In genomic region chr4:149576993-149577548, GRCm38 (mm10) we compare ENCODE assay signal across 17 mouse cellular contexts. TPM values are rescaled to one million over a fixed set of nuclear protein-coding genes. Genes with fewer than 3 reads are reported as not detected.
A peak's percentile ranks its signal among the peaks of the same experiment; 100 is the strongest.
DNase-seq lines count a peak whose midpoint lies in the region; ATAC-seq and TF ChIP-seq lines count a peak whose summit lies in the region.
"Had no signal": no experiment of that assay in that cellular context is flagged by ENCODE, and none has a peak within 500 bp of the region (broad histone marks: within the 10 kb centered on the region; RNA-seq: fewer than 3 reads in every experiment).

No protein-coding gene starts in this region.

- no peak for TF ChIP-seq CTCF in kidney, adult 2 months (conservative IDR thresholded peaks at IDR 0.05; ENCODE audit: insufficient read depth, insufficient read length, low read depth, low read length)

- no peak overlapping the region for H3K4me3 ChIP-seq in midbrain, embryonic 10.5 days
- H3K4me3 ChIP-seq in midbrain, embryonic 11.5 days (ENCODE audit: low read depth, low read length) = no peak overlapping the region
- no peak overlapping the region for H3K4me3 ChIP-seq in hindbrain, embryonic 13.5 days
- H3K4me3 ChIP-seq in limb, embryonic 13.5 days = no peak overlapping the region
- H3K4me3 ChIP-seq in neural tube, embryonic 13.5 days = no peak overlapping the region
- H3K4me3 ChIP-seq in kidney, adult 2 months (ENCODE audit: insufficient read depth, low read depth, low read length) = no peak overlapping the region
- H3K4me3 ChIP-seq: erythroblast, embryonic 14.5 days; kidney, embryonic 15.5 days; limb, embryonic 15.5 days had no signal

- H3K27ac ChIP-seq in midbrain, embryonic 10.5 days (replicated peaks) = peak overlapping the region; percentile 66
- H3K27ac ChIP-seq in midbrain, embryonic 11.5 days (ENCODE audit: low read depth, low read length) = no peak overlapping the region
- peak overlapping the region; percentile 87 for H3K27ac ChIP-seq in hindbrain, embryonic 13.5 days
- H3K27ac ChIP-seq in limb, embryonic 13.5 days = no peak overlapping the region
- H3K27ac ChIP-seq in neural tube, embryonic 13.5 days (replicated peaks) = peak overlapping the region; percentile 81
- no peak overlapping the region for H3K27ac ChIP-seq in kidney, adult 2 months (ENCODE audit: insufficient read depth, low read depth, low read length)
- H3K27ac ChIP-seq: kidney, embryonic 15.5 days; limb, embryonic 15.5 days; stomach, postnatal 0 days had no signal

- H3K9ac ChIP-seq in midbrain, embryonic 11.5 days (ENCODE audit: low read length) = no peak overlapping the region
- H3K9ac ChIP-seq in hindbrain, embryonic 13.5 days = peak overlapping the region; percentile 56
- H3K9ac ChIP-seq in limb, embryonic 13.5 days = peak overlapping the region; percentile 15
- H3K9ac ChIP-seq in neural tube, embryonic 13.5 days = peak overlapping the region; percentile 50
- H3K9ac ChIP-seq: kidney, embryonic 15.5 days; limb, embryonic 15.5 days had no signal

- TF ChIP-seq POLR2A in kidney, adult 2 months (IDR thresholded peaks at IDR 0.05; ENCODE audit: low read depth, low read length) = no peak

- no peaks in the 10 kb centered on the region for H3K9me3 ChIP-seq in midbrain, embryonic 10.5 days (replicated peaks)
- H3K9me3 ChIP-seq in midbrain, embryonic 11.5 days (ENCODE audit: control insufficient read depth, low read length) = no peaks in the 10 kb centered on the region
- H3K9me3 ChIP-seq in hindbrain, embryonic 13.5 days = no peaks in the 10 kb centered on the region
- H3K9me3 ChIP-seq in limb, embryonic 13.5 days = no peaks in the 10 kb centered on the region
- H3K9me3 ChIP-seq in neural tube, embryonic 13.5 days = no peaks in the 10 kb centered on the region
- H3K9me3 ChIP-seq: kidney, embryonic 15.5 days; limb, embryonic 15.5 days had no signal

- ATAC-seq in midbrain, embryonic 11.5 days (ENCODE audit: low FRiP score) = no peak
- peak; percentile 44; the same call in 1 of the 2 replicates for ATAC-seq in hindbrain, embryonic 13.5 days (ENCODE audit: low FRiP score)
- ATAC-seq in limb, embryonic 13.5 days (ENCODE audit: low FRiP score, low read depth) = 0 out of 2 replicates have a peak, but pooled peaks have one; percentile 17
- ATAC-seq in neural tube, embryonic 13.5 days (ENCODE audit: low read depth) = peak; percentile 58
- ATAC-seq: CD4-positive, CD25-positive, alpha-beta regulatory T cell, adult 4 months had no signal

- peaks cover 17% of the 10 kb centered on the region; the same call in 1 of the 2 replicates for H3K27me3 ChIP-seq in midbrain, embryonic 10.5 days (ENCODE audit: low read depth, poor library complexity, severe bottlenecking)
- H3K27me3 ChIP-seq in midbrain, embryonic 11.5 days (ENCODE audit: control insufficient read depth, insufficient read depth, low read length) = no peaks in the 10 kb centered on the region
- H3K27me3 ChIP-seq in hindbrain, embryonic 13.5 days = 0 out of 2 replicates have a peak, but pooled peaks cover 3% of the 10 kb centered on the region
- H3K27me3 ChIP-seq in limb, embryonic 13.5 days = peaks cover 25% of the 10 kb centered on the region
- H3K27me3 ChIP-seq in neural tube, embryonic 13.5 days = no peaks in the 10 kb centered on the region
- no peaks in the 10 kb centered on the region for H3K27me3 ChIP-seq in kidney, adult 2 months (replicated peaks; ENCODE audit: control insufficient read depth, insufficient read depth, low read length)

- WGBS in midbrain, embryonic 10.5 days = 29% methylated on average over 4 of the region's 4 CpGs
- 17% methylated on average over 4 of the region's 4 CpGs for WGBS in midbrain, embryonic 11.5 days
- 9% methylated on average over 4 of the region's 4 CpGs for WGBS in hindbrain, embryonic 13.5 days
- WGBS in limb, embryonic 13.5 days = 7% methylated on average over 4 of the region's 4 CpGs
- 3% methylated on average over 4 of the region's 4 CpGs for WGBS in neural tube, embryonic 13.5 days
- WGBS in kidney, adult 2 months = 51% methylated on average over 4 of the region's 4 CpGs

- H3K36me3 ChIP-seq in midbrain, embryonic 10.5 days = no peaks in the 10 kb centered on the region
- no peaks in the 10 kb centered on the region for H3K36me3 ChIP-seq in midbrain, embryonic 11.5 days (ENCODE audit: control insufficient read depth, insufficient read depth, low read length)
- no peaks in the 10 kb centered on the region for H3K36me3 ChIP-seq in hindbrain, embryonic 13.5 days
- no peaks in the 10 kb centered on the region for H3K36me3 ChIP-seq in limb, embryonic 13.5 days
- no peaks in the 10 kb centered on the region for H3K36me3 ChIP-seq in neural tube, embryonic 13.5 days
- H3K36me3 ChIP-seq in kidney, adult 2 months (ENCODE audit: control insufficient read depth, insufficient read depth, low read length) = no peaks in the 10 kb centered on the region
- H3K36me3 ChIP-seq: kidney, embryonic 15.5 days; limb, embryonic 15.5 days had no signal

- H3K4me1 ChIP-seq in midbrain, embryonic 10.5 days = peaks cover 36% of the 10 kb centered on the region
- H3K4me1 ChIP-seq in midbrain, embryonic 11.5 days (ENCODE audit: control insufficient read depth, insufficient read depth, low read length) = no peaks in the 10 kb centered on the region; the same call in 1 of the 2 replicates
- peaks cover 49% of the 10 kb centered on the region for H3K4me1 ChIP-seq in hindbrain, embryonic 13.5 days (replicated peaks)
- peaks cover 29% of the 10 kb centered on the region for H3K4me1 ChIP-seq in limb, embryonic 13.5 days
- H3K4me1 ChIP-seq in neural tube, embryonic 13.5 days (replicated peaks) = peaks cover 48% of the 10 kb centered on the region
- 0 out of 2 replicates have a peak, but pooled peaks cover 6% of the 10 kb centered on the region for H3K4me1 ChIP-seq in kidney, adult 2 months (ENCODE audit: control insufficient read depth, insufficient read depth, low read length)

- no peak for DNase-seq in midbrain, embryonic 10.5 days (ENCODE audit: low spot score)
- no peak for DNase-seq in midbrain, embryonic 11.5 days (ENCODE audit: low spot score, missing footprints)
- no peak for DNase-seq in thymus, postnatal 4 days
- DNase-seq in spleen, adult 12 weeks (ENCODE audit: low spot score) = no peak
- DNase-seq in kidney, adult 2 months = no peak
- DNase-seq: adrenal gland, postnatal 25 days; cerebellum, postnatal 10 days; lung, adult 2 months; thymus, postnatal 14 days had no signal

- H3K4me2 ChIP-seq in midbrain, embryonic 11.5 days = no peak overlapping the region
- no peak overlapping the region for H3K4me2 ChIP-seq in hindbrain, embryonic 13.5 days
- no peak overlapping the region for H3K4me2 ChIP-seq in limb, embryonic 13.5 days (replicated peaks)
- no peak overlapping the region for H3K4me2 ChIP-seq in neural tube, embryonic 13.5 days
- H3K4me2 ChIP-seq: kidney, embryonic 15.5 days; limb, embryonic 15.5 days had no signal

RNA-seq across cellular contexts. Expression of gene Clstn1, which starts 9.2 kb away (rescaled TPM):
- 17.5 and 29.8 TPM in 2 replicates for polyA plus RNA-seq in midbrain, embryonic 10.5 days (2016; fragmentation: Nextera tagmentation; extraction: Ambion mirVana)
- 34.3 and 41.8 TPM in 2 replicates for polyA plus RNA-seq in midbrain, embryonic 11.5 days (2014; fragmentation: Nextera tagmentation; extraction: Ambion mirVana)
- polyA plus RNA-seq in hindbrain, embryonic 13.5 days (2015; fragmentation: Nextera tagmentation; extraction: Ambion mirVana) = 64.6 and 83.6 TPM in 2 replicates
- 45.2 and 48.1 TPM in 2 replicates for polyA plus RNA-seq in limb, embryonic 13.5 days (2015; fragmentation: Nextera tagmentation; extraction: Ambion mirVana)
- polyA plus RNA-seq in neural tube, embryonic 13.5 days (2015; fragmentation: Nextera tagmentation; extraction: Ambion mirVana) = 131 and 142 TPM in 2 replicates
- polyA plus RNA-seq in kidney, adult 2 months (2012; rRNA removed) = 44.9 and 46.3 TPM in 2 replicates

RNA-seq across cellular contexts. Expression of gene Ctnnbip1, which starts 59.0 kb away (rescaled TPM):
- 54.8 and 56.6 TPM in 2 replicates for polyA plus RNA-seq in midbrain, embryonic 10.5 days (2016; fragmentation: Nextera tagmentation; extraction: Ambion mirVana)
- 55.9 and 59.4 TPM in 2 replicates for polyA plus RNA-seq in midbrain, embryonic 11.5 days (2014; fragmentation: Nextera tagmentation; extraction: Ambion mirVana)
- polyA plus RNA-seq in hindbrain, embryonic 13.5 days (2015; fragmentation: Nextera tagmentation; extraction: Ambion mirVana) = 85.3 and 85.4 TPM in 2 replicates
- polyA plus RNA-seq in limb, embryonic 13.5 days (2015; fragmentation: Nextera tagmentation; extraction: Ambion mirVana) = 80.3 and 83.9 TPM in 2 replicates
- polyA plus RNA-seq in neural tube, embryonic 13.5 days (2015; fragmentation: Nextera tagmentation; extraction: Ambion mirVana) = 78.3 and 79.0 TPM in 2 replicates
- polyA plus RNA-seq in kidney, adult 2 months (2012; rRNA removed) = 20.5 and 24.4 TPM in 2 replicates

Comparison
In these comparisons a context has a peak if more than half of its experiments do, and no peak if none do; other contexts are left out.
1. H3K27ac ChIP-seq: peak in midbrain, embryonic 10.5 days (single experiment), hindbrain, embryonic 13.5 days (single experiment) and neural tube, embryonic 13.5 days (single experiment); none in midbrain, embryonic 11.5 days (single experiment), limb, embryonic 13.5 days (single experiment) and kidney, adult 2 months (single experiment).